Mouse (Mus musculus): ENCODE data around the gene Ralgds. TPM values are rescaled to one million over a fixed set of nuclear protein-coding genes. Genes with fewer than 3 reads are reported as not detected.
A peak's percentile ranks its signal among the peaks of the same experiment; 100 is the strongest.
"Not testable (repeated sequence)": the region's sequence is repeated elsewhere in the genome, so short reads cannot be mapped to it uniquely, and the experiment has no call there.

Ralgds gene
- polyA plus RNA-seq, 1 experiment from 2014 or later = 12.2 TPM

DNA sequence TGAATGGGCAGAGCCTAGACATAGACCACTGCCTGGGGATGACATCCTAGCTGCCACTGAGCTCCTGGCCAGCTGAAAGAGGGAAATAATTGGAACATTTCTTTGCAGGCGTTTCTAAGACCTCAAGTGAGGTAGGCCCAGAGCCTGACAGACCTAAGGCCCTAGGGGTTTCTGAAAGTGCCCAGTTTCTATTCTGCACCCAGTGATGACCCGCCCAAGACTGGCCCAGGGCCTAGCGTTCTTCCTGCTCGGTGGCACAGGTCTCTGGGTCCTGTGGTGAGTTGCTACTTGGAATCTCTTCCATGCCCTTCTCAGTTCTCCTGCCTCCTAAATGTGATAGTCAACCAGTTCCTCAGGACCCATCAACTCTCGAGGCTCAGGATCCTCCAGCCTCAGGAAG, 15.4 kb upstream of the Ralgds start:
- no peak for ATAC-seq (replicated peaks; ENCODE audit: insufficient number of reproducible peaks, low FRiP score, low TSS enrichment)
- Histone ChIP-seq H3K27ac (ENCODE audit: low read depth, low read length) (no peak overlapping the region), H3K36me3 (ENCODE audit: control insufficient read depth, insufficient read depth, low read length) (no peaks in the 10 kb centered on the region), H3K9me3 (replicated peaks; ENCODE audit: control insufficient read depth, low read length) (no peaks in the 10 kb centered on the region), H3K4me1 (ENCODE audit: control insufficient read depth, insufficient read depth, low read length) (no peaks in the 10 kb centered on the region), H3K27me3 (ENCODE audit: control insufficient read depth, insufficient read depth, low read length) (no peaks in the 10 kb centered on the region), H3K4me2 (no peak overlapping the region), H3K9ac (ENCODE audit: low read depth, low read length) (no peak overlapping the region), H3K4me3 (ENCODE audit: low read depth, low read length) (no peak overlapping the region)
- WGBS (ENCODE audit: insufficient replicate concordance) = 84% methylated on average over 5 of the region's 5 CpGs

DNA sequence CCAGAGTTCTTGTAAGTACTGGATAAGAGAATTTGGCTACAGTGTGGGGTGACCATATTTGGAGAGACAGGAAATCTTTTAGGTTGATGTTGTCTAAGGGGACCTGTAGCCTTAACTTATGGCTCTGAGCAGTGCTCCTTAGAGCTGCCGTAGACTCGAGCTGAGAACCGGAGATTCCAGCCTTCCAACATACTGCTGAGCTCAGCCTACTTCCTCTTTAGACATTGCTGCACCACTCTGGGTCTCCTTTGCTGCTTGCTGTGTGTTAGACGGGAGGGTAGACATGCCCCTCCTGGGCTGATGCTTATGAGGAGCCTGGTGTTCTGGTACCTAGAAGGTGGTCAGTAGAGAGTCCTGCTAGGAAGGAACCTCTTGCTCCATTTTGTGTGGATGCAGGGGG, 14.5 kb upstream of the Ralgds start:
- H3K4me2 ChIP-seq = no peak overlapping the region
- no peaks in the 10 kb centered on the region for H3K36me3 ChIP-seq (ENCODE audit: control insufficient read depth, insufficient read depth, low read length)
- WGBS (ENCODE audit: insufficient replicate concordance) = 53% methylated on average over 4 of the region's 4 CpGs
- H3K27ac ChIP-seq (ENCODE audit: low read depth, low read length) = no peak overlapping the region
- ATAC-seq (replicated peaks; ENCODE audit: insufficient number of reproducible peaks, low FRiP score, low TSS enrichment) = no peak
- no peaks in the 10 kb centered on the region for H3K4me1 ChIP-seq (ENCODE audit: control insufficient read depth, insufficient read depth, low read length)
- no peak overlapping the region for H3K4me3 ChIP-seq (ENCODE audit: low read depth, low read length)
- H3K9me3 ChIP-seq (replicated peaks; ENCODE audit: control insufficient read depth, low read length) = no peaks in the 10 kb centered on the region
- no peaks in the 10 kb centered on the region for H3K27me3 ChIP-seq (ENCODE audit: control insufficient read depth, insufficient read depth, low read length)
- no peak overlapping the region for H3K9ac ChIP-seq (ENCODE audit: low read depth, low read length)

DNA sequence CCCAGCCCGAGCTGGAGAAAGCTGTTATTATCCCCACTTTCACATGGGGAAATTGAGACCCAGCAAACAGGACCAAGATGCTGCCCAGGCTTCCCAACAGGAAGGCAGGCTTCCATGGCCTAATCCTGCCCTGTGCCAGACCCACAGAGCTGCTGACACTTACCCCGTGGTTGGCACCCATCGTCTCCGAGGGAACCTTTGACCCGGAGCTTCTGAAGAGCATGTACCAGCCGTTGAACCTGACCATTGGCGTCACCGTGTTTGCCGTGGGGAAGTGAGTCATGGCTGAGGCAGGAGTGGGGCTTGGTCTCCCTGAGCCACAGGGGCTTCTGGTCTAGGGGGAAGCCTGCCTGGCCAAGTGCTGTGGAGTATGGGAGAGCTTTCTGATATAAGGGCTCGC, 9.9 kb upstream of the Ralgds start:
- WGBS (ENCODE audit: insufficient replicate concordance) = 80% methylated on average over 10 of the region's 10 CpGs
- Histone ChIP-seq H3K9ac (ENCODE audit: low read depth, low read length) (no peak overlapping the region), H3K27ac (ENCODE audit: low read depth, low read length) (no peak overlapping the region), H3K36me3 (ENCODE audit: control insufficient read depth, insufficient read depth, low read length) (no peaks in the 10 kb centered on the region), H3K9me3 (replicated peaks; ENCODE audit: control insufficient read depth, low read length) (no peaks in the 10 kb centered on the region), H3K4me2 (no peak overlapping the region), H3K4me3 (ENCODE audit: low read depth, low read length) (no peak overlapping the region), H3K27me3 (ENCODE audit: control insufficient read depth, insufficient read depth, low read length) (no peaks in the 10 kb centered on the region), H3K4me1 (ENCODE audit: control insufficient read depth, insufficient read depth, low read length) (no peaks in the 10 kb centered on the region)
- ATAC-seq (replicated peaks; ENCODE audit: insufficient number of reproducible peaks, low FRiP score, low TSS enrichment) = no peak

DNA sequence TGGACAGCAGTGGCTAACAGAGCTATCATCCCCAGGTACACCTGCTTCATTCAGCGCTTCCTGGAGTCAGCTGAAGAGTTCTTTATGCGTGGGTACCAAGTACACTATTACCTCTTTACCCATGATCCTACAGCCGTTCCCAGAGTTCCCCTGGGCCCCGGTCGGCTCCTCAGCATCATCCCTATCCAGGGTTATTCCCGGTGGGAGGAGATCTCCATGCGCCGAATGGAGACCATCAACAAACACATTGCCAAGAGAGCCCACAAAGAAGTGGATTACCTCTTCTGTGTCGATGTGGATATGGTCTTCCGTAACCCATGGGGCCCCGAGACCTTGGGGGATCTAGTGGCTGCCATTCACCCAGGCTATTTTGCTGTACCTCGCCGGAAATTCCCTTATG, 8.2 kb upstream of the Ralgds start:
- WGBS (ENCODE audit: insufficient replicate concordance) = 84% methylated on average over 13 of the region's 13 CpGs
- no peaks in the 10 kb centered on the region for H3K4me1 ChIP-seq (ENCODE audit: control insufficient read depth, insufficient read depth, low read length)
- H3K27ac ChIP-seq (ENCODE audit: low read depth, low read length) = no peak overlapping the region
- H3K36me3 ChIP-seq (ENCODE audit: control insufficient read depth, insufficient read depth, low read length) = no peaks in the 10 kb centered on the region
- H3K9me3 ChIP-seq (replicated peaks; ENCODE audit: control insufficient read depth, low read length) = no peaks in the 10 kb centered on the region
- no peak overlapping the region for H3K4me2 ChIP-seq
- no peak overlapping the region for H3K9ac ChIP-seq (ENCODE audit: low read depth, low read length)
- no peaks in the 10 kb centered on the region for H3K27me3 ChIP-seq (ENCODE audit: control insufficient read depth, insufficient read depth, low read length)
- no peak overlapping the region for H3K4me3 ChIP-seq (ENCODE audit: low read depth, low read length)
- no peak for ATAC-seq (replicated peaks; ENCODE audit: insufficient number of reproducible peaks, low FRiP score, low TSS enrichment)

DNA sequence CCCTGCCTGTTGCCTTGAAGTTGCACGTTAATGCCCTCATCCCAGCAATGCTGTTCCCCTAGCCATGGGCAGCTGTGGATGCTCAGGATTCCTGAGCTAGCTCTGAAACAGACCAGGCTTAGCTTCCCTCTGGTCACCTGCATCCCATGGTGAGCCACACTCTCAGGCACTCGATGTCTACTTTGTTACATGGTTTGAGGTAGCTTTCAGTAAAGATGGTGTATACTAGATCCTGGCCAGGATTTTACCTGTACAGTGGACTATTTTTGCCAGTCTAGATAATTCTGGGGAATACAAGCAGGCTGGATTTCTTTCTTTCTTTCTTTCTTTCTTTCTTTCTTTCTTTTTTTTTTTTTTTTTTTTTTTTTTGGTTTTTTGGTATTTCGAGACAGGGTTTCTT, 7.1 kb upstream of the Ralgds start, which contains the start of gene Gm10134:
Gm10134 (plus strand) TSS at position 301 of the 400 bp plus-strand sequence.
- Histone ChIP-seq H3K9ac (ENCODE audit: low read depth, low read length) (no peak within 1 kb of the TSS), H3K9me3 (replicated peaks; ENCODE audit: control insufficient read depth, low read length) (no peaks in the 10 kb centered on the region), H3K4me2 (no peak within 1 kb of the TSS), H3K36me3 (ENCODE audit: control insufficient read depth, insufficient read depth, low read length) (no peaks in the 10 kb centered on the region), H3K27ac (ENCODE audit: low read depth, low read length) (no peak within 1 kb of the TSS), H3K4me1 (ENCODE audit: control insufficient read depth, insufficient read depth, low read length) (no peaks in the 10 kb centered on the region), H3K27me3 (ENCODE audit: control insufficient read depth, insufficient read depth, low read length) (0 out of 2 replicates have a peak, but pooled peaks cover 4% of the 10 kb centered on the region), H3K4me3 (ENCODE audit: low read depth, low read length) (no peak within 1 kb of the TSS)
- ATAC-seq (replicated peaks; ENCODE audit: insufficient number of reproducible peaks, low FRiP score, low TSS enrichment) = no peak
- WGBS (ENCODE audit: insufficient replicate concordance) = 71% methylated on average over 3 of the region's 3 CpGs

DNA sequence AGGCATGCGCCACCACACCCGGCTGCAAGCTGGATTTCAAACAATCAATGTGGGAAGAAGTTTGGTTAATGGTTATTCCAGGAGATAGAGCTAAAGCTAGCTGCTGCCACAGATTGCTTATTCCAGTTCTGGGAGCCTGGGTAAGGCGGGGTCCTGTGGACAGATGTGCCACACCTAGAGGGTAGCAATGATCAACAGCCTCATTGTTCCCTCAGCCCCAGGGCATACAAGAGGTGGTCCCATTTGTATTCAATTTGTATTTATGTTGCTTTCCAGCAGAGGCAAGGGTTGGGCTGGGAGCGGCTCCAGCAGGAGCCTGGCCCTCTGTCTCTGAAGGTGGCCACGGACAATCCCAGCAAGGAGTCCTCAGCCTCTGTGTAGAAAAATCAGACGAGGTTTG, 6.6 kb upstream of the Ralgds start:
- Histone ChIP-seq H3K27me3 (ENCODE audit: control insufficient read depth, insufficient read depth, low read length) (0 out of 2 replicates have a peak, but pooled peaks cover 6% of the 10 kb centered on the region), H3K9ac (ENCODE audit: low read depth, low read length) (no peak overlapping the region), H3K4me3 (ENCODE audit: low read depth, low read length) (no peak overlapping the region), H3K4me1 (ENCODE audit: control insufficient read depth, insufficient read depth, low read length) (no peaks in the 10 kb centered on the region), H3K4me2 (no peak overlapping the region), H3K27ac (ENCODE audit: low read depth, low read length) (no peak overlapping the region), H3K9me3 (replicated peaks; ENCODE audit: control insufficient read depth, low read length) (no peaks in the 10 kb centered on the region), H3K36me3 (ENCODE audit: control insufficient read depth, insufficient read depth, low read length) (no peaks in the 10 kb centered on the region)
- ATAC-seq (replicated peaks; ENCODE audit: insufficient number of reproducible peaks, low FRiP score, low TSS enrichment) = no peak
- WGBS (ENCODE audit: insufficient replicate concordance) = 77% methylated on average over 6 of the region's 6 CpGs

DNA sequence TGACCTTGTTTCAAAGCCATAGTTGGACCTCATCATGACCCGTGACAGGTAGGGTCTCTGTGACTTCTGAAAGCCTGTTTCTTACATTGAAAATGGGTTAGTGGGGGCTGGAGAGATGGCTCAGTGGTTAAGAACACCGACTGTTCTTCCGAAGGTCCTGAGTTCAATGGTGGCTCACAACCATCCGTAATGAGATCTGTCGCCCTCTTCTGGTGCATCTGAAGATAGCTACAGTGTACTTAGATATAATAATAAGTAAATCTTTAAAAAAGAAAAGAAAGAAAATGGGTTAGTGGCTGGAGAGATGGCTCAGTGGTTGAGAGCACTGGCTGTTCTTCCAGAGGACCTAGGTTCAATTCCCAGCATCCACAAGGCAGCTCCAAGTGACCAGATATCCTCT, 1.3 kb upstream of the Ralgds start:
- H3K9ac ChIP-seq (ENCODE audit: low read depth, low read length); H3K9me3 ChIP-seq (replicated peaks; ENCODE audit: control insufficient read depth, low read length); ATAC-seq (replicated peaks; ENCODE audit: insufficient number of reproducible peaks, low FRiP score, low TSS enrichment); H3K4me2 ChIP-seq; H3K4me3 ChIP-seq (ENCODE audit: low read depth, low read length); H3K36me3 ChIP-seq (ENCODE audit: control insufficient read depth, insufficient read depth, low read length); H3K27ac ChIP-seq (ENCODE audit: low read depth, low read length): not testable (repeated sequence)
- H3K4me1 ChIP-seq (ENCODE audit: control insufficient read depth, insufficient read depth, low read length) = peaks cover 11% of the 10 kb centered on the region; the same call in 1 of the 2 replicates
- H3K27me3 ChIP-seq (ENCODE audit: control insufficient read depth, insufficient read depth, low read length) = peaks cover 14% of the 10 kb centered on the region; the same call in 1 of the 2 replicates
- 48% methylated on average over 5 of the region's 5 CpGs for WGBS (ENCODE audit: insufficient replicate concordance)

DNA sequence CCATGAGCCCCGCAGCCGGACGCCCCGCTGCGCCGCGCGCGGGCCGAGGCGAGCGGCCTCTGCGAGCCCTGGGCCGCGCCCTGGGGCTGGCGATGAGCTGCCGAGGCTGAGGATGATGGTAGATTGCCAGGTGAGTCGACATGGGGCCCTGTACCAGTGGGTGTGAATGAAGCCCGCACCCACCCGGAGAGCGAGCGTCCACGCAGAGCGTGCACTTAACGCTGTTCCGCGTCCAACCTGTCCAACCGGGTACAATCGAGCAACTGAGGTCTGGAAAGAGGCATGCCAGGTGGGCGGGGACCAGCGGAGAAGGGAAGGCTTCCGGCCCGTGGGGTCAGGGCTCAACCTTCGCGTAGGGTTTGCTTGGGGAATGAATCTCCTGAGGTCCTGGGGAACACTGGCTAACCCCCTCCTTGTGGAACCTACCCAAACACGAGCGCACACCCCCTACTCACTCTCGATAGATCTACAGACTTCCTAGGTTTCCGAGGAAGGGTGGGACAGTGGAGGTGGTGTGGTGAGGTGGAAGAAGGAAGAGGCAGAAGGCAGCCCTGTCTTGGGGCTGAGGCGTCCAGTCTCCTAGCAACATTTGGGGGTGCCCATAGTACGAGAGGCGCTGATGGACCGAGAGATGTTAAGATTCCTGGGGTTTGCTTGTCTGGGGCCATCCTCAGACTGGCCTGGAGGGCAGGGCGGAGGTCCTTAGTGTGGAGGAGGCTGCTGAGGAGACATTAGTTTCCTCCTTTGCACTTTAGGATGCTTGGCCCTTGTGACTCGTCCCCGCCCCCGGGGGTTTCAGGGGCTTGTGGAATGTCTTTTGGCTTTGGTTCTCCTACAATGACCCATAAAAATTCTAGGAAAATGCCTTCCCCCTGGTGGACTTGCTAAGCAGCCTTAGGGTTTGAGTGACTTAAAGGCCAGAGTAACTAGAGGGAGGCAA, 776 bp downstream of the Ralgds start:
- peak; percentile 8; the same call in 1 of the 2 replicates for ATAC-seq (replicated peaks; ENCODE audit: insufficient number of reproducible peaks, low FRiP score, low TSS enrichment)
- Histone ChIP-seq H3K27me3 (ENCODE audit: control insufficient read depth, insufficient read depth, low read length) (peaks cover 14% of the 10 kb centered on the region; the same call in 1 of the 2 replicates), H3K36me3 (ENCODE audit: control insufficient read depth, insufficient read depth, low read length) (no peaks in the 10 kb centered on the region), H3K27ac (ENCODE audit: low read depth, low read length) (no peak overlapping the region), H3K9me3 (replicated peaks; ENCODE audit: control insufficient read depth, low read length) (no peaks in the 10 kb centered on the region), H3K9ac (ENCODE audit: low read depth, low read length) (peak overlapping the region; percentile 83), H3K4me3 (ENCODE audit: low read depth, low read length) (peak overlapping the region; percentile 70), H3K4me2 (peak overlapping the region; percentile 99), H3K4me1 (ENCODE audit: control insufficient read depth, insufficient read depth, low read length) (peaks cover 14% of the 10 kb centered on the region)
- WGBS (ENCODE audit: insufficient replicate concordance) = 7% methylated on average over 47 of the region's 47 CpGs
